Mouse (Mus musculus) MEL (cell line): ENCODE results near the gene Kdm1a. TPM values are rescaled to one million over a fixed set of nuclear protein-coding genes. Genes with fewer than 3 reads are reported as not detected.

Experiments used
- DNase-seq: peaks from one replicate; pipeline ENCODE4 v3.0.0; 2011; ENCODE audit warnings: low read depth, low spot score
- H3K27ac ChIP-seq: 2 replicates; pipeline ENCODE4 v1.5.1; 2012; ENCODE audit warnings: low read depth, mild to moderate bottlenecking, control low read depth, low read length, moderate library complexity; ENCODE audit not compliant: control insufficient read depth
- H3K27me3 ChIP-seq, 2 experiments: fragments of 150-350 bp in 1 of 2; sonication (generic) in 1 of 2; 2 replicates each; pipeline ENCODE4 v1.6.1; 2012; ENCODE audit warnings: low read length in 2 of 2, mild to moderate bottlenecking in 2 of 2, improper control_type of control experiment in 1 of 2, moderate library complexity in 1 of 2; ENCODE audit not compliant: insufficient read depth in 2 of 2, control insufficient read depth in 1 of 2
- H3K36me3 ChIP-seq, 2 experiments: 2 replicates each; pipeline ENCODE4 v1.6.1; 2012 to 2014; ENCODE audit warnings: low read length in 2 of 2, improper control_type of control experiment in 1 of 2, inconsistent platforms in 1 of 2, mild to moderate bottlenecking in 1 of 2; ENCODE audit not compliant: insufficient read depth in 2 of 2, control insufficient read depth in 1 of 2
- H3K4me1 ChIP-seq, 2 experiments: fragments of 150-350 bp in 1 of 2; sonication (generic) in 1 of 2; 2 replicates each; pipeline ENCODE4 v1.6.1; 2012; ENCODE audit warnings: low read length in 2 of 2, improper control_type of control experiment in 1 of 2, mild to moderate bottlenecking in 1 of 2; ENCODE audit not compliant: insufficient read depth in 2 of 2, control insufficient read depth in 1 of 2
- H3K4me3 ChIP-seq, 2 experiments: fragments of 150-350 bp in 1 of 2; sonication (generic) in 1 of 2; 2 replicates each; pipeline ENCODE4 v1.5.1; 2012; ENCODE audit warnings: low read depth in 2 of 2, low read length in 2 of 2, mild to moderate bottlenecking in 2 of 2, moderate library complexity in 2 of 2, control low read depth in 1 of 2, improper control_type of control experiment in 1 of 2; ENCODE audit not compliant: control insufficient read depth in 1 of 2, insufficient read depth in 1 of 2
- H3K79me2 ChIP-seq: 2 replicates; pipeline ENCODE4 v1.6.1; 2012; ENCODE audit warnings: mild to moderate bottlenecking, low read length, moderate library complexity; ENCODE audit not compliant: control insufficient read depth, poor library complexity, insufficient read depth
- H3K9ac ChIP-seq: 2 replicates; pipeline ENCODE4 v1.6.1; 2012; ENCODE audit warnings: low read depth, mild to moderate bottlenecking, control low read depth, low read length, moderate library complexity; ENCODE audit not compliant: control insufficient read depth, poor library complexity, severe bottlenecking
- H3K9me3 ChIP-seq: fragments of 150-350 bp; sonication (generic); replicated peaks from 2 replicates; pipeline ENCODE4 v1.6.1; 2012; ENCODE audit warnings: mild to moderate bottlenecking, low read length, improper control_type of control experiment, moderate library complexity; ENCODE audit not compliant: insufficient read depth
- CTCF ChIP-seq, 3 experiments: IDR thresholded peaks in 2 of 3; conservative IDR thresholded peaks in 1 of 3; 2 replicates each; pipeline ENCODE4 v1.5.1; 2011 to 2012; ENCODE audit warnings: low read length in 3 of 3, low read depth in 2 of 3, mild to moderate bottlenecking in 2 of 3, improper control_type of control experiment in 1 of 3, inconsistent platforms in 1 of 3, mixed read lengths in 1 of 3, moderate library complexity in 1 of 3; ENCODE audit not compliant: control insufficient read depth in 1 of 3, insufficient read depth in 1 of 3, poor library complexity in 1 of 3, severe bottlenecking in 1 of 3
- ELF1 ChIP-seq: IDR thresholded peaks from 2 replicates; pipeline ENCODE4 v1.6.1; 2014; ENCODE audit warnings: low read depth, mild to moderate bottlenecking, inconsistent platforms, low read length, improper control_type of control experiment, moderate library complexity
- EP300 ChIP-seq, 2 experiments: IDR thresholded peaks; 2 replicates each; pipeline ENCODE4 v1.6.1; 2011; ENCODE audit warnings: improper control_type of control experiment in 2 of 2, low read length in 2 of 2, low read depth in 1 of 2, mild to moderate bottlenecking in 1 of 2
- ETS1 ChIP-seq: IDR thresholded peaks from 2 replicates; pipeline ENCODE4 v1.6.1; 2012; ENCODE audit warnings: low read depth, mild to moderate bottlenecking, inconsistent platforms, low read length, improper control_type of control experiment, moderate library complexity
- GABPA ChIP-seq: IDR thresholded peaks from 2 replicates; pipeline ENCODE4 v1.6.1; 2012; ENCODE audit warnings: low read depth, mild to moderate bottlenecking, inconsistent platforms, low read length, improper control_type of control experiment, moderate library complexity
- HCFC1 ChIP-seq: IDR thresholded peaks from 2 replicates; pipeline ENCODE4 v1.6.1; 2012; ENCODE audit warnings: low read depth, mild to moderate bottlenecking, inconsistent platforms, low read length, improper control_type of control experiment, moderate library complexity
- JUND ChIP-seq: IDR thresholded peaks from 2 replicates; pipeline ENCODE4 v1.6.1; 2011; ENCODE audit warnings: low read depth, mild to moderate bottlenecking, improper control_type of control experiment, low read length
- MAFK ChIP-seq: IDR thresholded peaks from 2 replicates; pipeline ENCODE4 v1.6.1; 2011; ENCODE audit warnings: low read depth, mild to moderate bottlenecking, low read length, improper control_type of control experiment, borderline replicate concordance
- MXI1 ChIP-seq: IDR thresholded peaks from 2 replicates; pipeline ENCODE4 v1.6.1; 2011; ENCODE audit warnings: mild to moderate bottlenecking, low read depth, low read length, improper control_type of control experiment
- NELFE ChIP-seq: IDR thresholded peaks from 2 replicates; pipeline ENCODE4 v1.6.1; 2011; ENCODE audit warnings: low read depth, low read length, improper control_type of control experiment
- POLR2A ChIP-seq, 2 experiments: IDR thresholded peaks; 2 replicates each; pipeline ENCODE4 v1.6.1; 2011 to 2012; ENCODE audit warnings: low read length in 2 of 2, mild to moderate bottlenecking in 2 of 2, control low read depth in 1 of 2, improper control_type of control experiment in 1 of 2, low read depth in 1 of 2, moderate library complexity in 1 of 2; ENCODE audit not compliant: control insufficient read depth in 1 of 2, insufficient read depth in 1 of 2, poor library complexity in 1 of 2
- POLR2AphosphoS5 ChIP-seq: IDR thresholded peaks from 2 replicates; pipeline ENCODE4 v1.6.1; 2012; ENCODE audit warnings: low read depth, borderline replicate concordance, mild to moderate bottlenecking, inconsistent platforms, low read length, moderate library complexity, mixed read lengths
- RCOR1 ChIP-seq: IDR thresholded peaks from 2 replicates; pipeline ENCODE4 v1.6.1; 2012; ENCODE audit warnings: low read depth, mild to moderate bottlenecking, inconsistent platforms, low read length, improper control_type of control experiment
- TCF12 ChIP-seq: IDR thresholded peaks from 2 replicates; pipeline ENCODE4 v1.6.1; 2014; ENCODE audit warnings: low read depth, mild to moderate bottlenecking, inconsistent platforms, low read length, improper control_type of control experiment, moderate library complexity
- ZMIZ1 ChIP-seq: IDR thresholded peaks from 2 replicates; pipeline ENCODE4 v1.6.1; 2012; ENCODE audit warnings: low read depth, mild to moderate bottlenecking, inconsistent platforms, low read length, improper control_type of control experiment, moderate library complexity
- ZNF384 ChIP-seq: IDR thresholded peaks from 2 replicates; pipeline ENCODE4 v1.6.1; 2012; ENCODE audit warnings: low read depth, mild to moderate bottlenecking, inconsistent platforms, low read length, improper control_type of control experiment
- polyA plus RNA-seq, 2 experiments: library from polyadenylated mRNA; stranded (reverse) in 1 of 2; unstranded in 1 of 2; fragments of >175 nt in 1 of 2; fragments of >200 nt in 1 of 2; gene quantifications; 2 replicates each; pipeline versions ENCODE4 v1.2.1 to v1.2.4; 2012; ENCODE audit warnings: low replicate concordance in 2 of 2, low read depth in 1 of 2; ENCODE audit not compliant: insufficient read length in 2 of 2, insufficient read depth in 1 of 2, missing spikeins in 1 of 2
- total RNA-seq: library from RNA; depleted of rRNA; stranded (reverse); fragments of 300-350 nt; gene quantifications from 2 replicates; pipeline ENCODE4 v1.2.3, GENCODE M21; 2012; rRNA removed

Gene Kdm1a
- total and polyA plus RNA-seq, 3 experiments: 60.7 to 90.1 TPM; not detected in 1

DNA sequence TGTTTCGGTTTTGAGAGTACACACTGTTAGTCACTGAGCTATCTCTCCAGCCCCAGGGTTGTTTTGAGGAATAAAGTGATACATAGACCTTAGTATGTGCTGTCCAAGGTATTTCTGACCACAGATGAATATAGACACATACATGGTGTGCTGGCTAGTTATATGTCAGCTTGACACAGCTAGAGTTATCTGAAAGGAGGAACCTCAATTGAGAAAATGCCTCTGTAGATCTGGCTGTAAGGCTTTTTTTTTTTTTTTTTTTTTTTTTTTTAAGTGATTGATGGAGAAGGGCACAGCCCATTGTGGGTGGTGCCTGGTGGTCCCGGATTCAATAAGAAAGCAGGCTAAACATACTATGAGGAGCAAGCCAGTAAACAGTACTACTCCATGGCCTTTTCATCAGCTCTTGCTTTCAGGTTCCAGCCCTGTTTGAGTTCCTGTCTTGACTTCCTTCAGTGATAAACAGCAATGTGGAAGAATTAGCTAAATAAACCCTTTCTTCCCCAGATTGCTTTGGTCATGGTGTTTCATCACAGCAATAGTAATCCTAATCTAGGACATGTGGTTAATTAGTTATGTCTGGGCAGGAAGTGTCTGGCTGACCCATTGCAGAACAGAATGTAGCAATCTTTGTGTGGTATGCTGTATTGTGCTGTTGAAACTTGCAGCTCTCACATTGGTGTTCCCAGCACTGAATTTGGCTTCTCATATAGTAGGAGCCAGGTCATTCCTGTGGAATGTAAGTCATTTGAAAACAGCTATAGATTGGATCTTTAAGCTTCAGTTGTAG is 96.9 kb downstream of the Kdm1a start:
- peak overlapping the region; percentile 7 for H3K27ac ChIP-seq
- H3K9me3 ChIP-seq: no peaks in the 10 kb centered on the region
- DNase-seq: peak; percentile 55
- H3K36me3 ChIP-seq: peaks cover 0 to 20% of the 10 kb centered on the region in 2 experiments; a peak in 2 of 4 replicates
- no peak overlapping the region for H3K9ac ChIP-seq
- H3K4me3 ChIP-seq: peak overlapping the region; percentile 10 to 62; a peak in 3 of 4 replicates
- peaks cover 7 to 12% of the 10 kb centered on the region in 2 experiments for H3K4me1 ChIP-seq
- no peaks in the 10 kb centered on the region for H3K27me3 ChIP-seq
- 0 out of 2 replicates have a peak, but pooled peaks cover 2% of the 10 kb centered on the region for H3K79me2 ChIP-seq
- TF ChIP-seq TCF12 (no peak), ETS1 (no peak), EP300 (IDR thresholded peaks at IDR 0.05; ENCODE audit: low read depth in 1 of 2, low read length in 2 of 2) (0 out of 4 replicates have a peak, but pooled peaks of 1 of the 2 experiments have one; percentile 13), RCOR1 (no peak), NELFE (no peak), MAFK (no peak), JUND (no peak), ELF1 (0 out of 2 replicates have a peak, but pooled peaks have one; percentile 34), MXI1 (no peak), POLR2AphosphoS5 (no peak), ZNF384 (peak; percentile 82), GABPA (no peak), POLR2A (IDR thresholded peaks at IDR 0.05; ENCODE audit: control insufficient read depth in 1 of 2, insufficient read depth in 1 of 2, low read depth in 1 of 2, low read length in 2 of 2, poor library complexity in 1 of 2) (no peak), ZMIZ1 (no peak), HCFC1 (0 out of 2 replicates have a peak, but pooled peaks have one; percentile 14), CTCF (IDR thresholded peaks at IDR 0.05 in 2 of 3, conservative IDR thresholded peaks at IDR 0.05 in 1 of 3; ENCODE audit: control insufficient read depth in 1 of 3, insufficient read depth in 1 of 3, low read depth in 2 of 3, low read length in 3 of 3, poor library complexity in 1 of 3, severe bottlenecking in 1 of 3) (no peak)

Other genes starting within 250 kb of the Kdm1a start
- gene Htr1d, start 179.2 kb downstream of the Kdm1a start, total RNA-seq: not detected in 2 replicates
- not detected for gene Htr1d, start 179.2 kb downstream of the Kdm1a start, polyA plus RNA-seq
- gene 6030445D17Rik, start 140.5 kb downstream of the Kdm1a start, total RNA-seq: 0.26 and 0.46 TPM in 2 replicates
- under 1 TPM in 1 of 2 experiments, not detected in 1; 0.77 TPM for gene 6030445D17Rik, start 140.5 kb downstream of the Kdm1a start, polyA plus RNA-seq
- gene Luzp1, start 133.0 kb downstream of the Kdm1a start, total RNA-seq: 7.3 and 7.5 TPM in 2 replicates
- gene Luzp1, start 133.0 kb downstream of the Kdm1a start, polyA plus RNA-seq: 10 to 100 TPM in 1 of 2 experiments, not detected in 1; 13.4 TPM
- gene Tex46, start 7.7 kb upstream of the Kdm1a start, total RNA-seq: not detected in 2 replicates
- not detected for gene Tex46, start 7.7 kb upstream of the Kdm1a start, polyA plus RNA-seq
- not detected in 2 replicates for gene Lactbl1, start 19.9 kb upstream of the Kdm1a start, total RNA-seq
- not detected for gene Lactbl1, start 19.9 kb upstream of the Kdm1a start, polyA plus RNA-seq
- 1.5 and 1.9 TPM in 2 replicates for gene Ephb2, start 233.3 kb upstream of the Kdm1a start, total RNA-seq
- gene Ephb2, start 233.3 kb upstream of the Kdm1a start, polyA plus RNA-seq: 1 to 10 TPM in 1 of 2 experiments, not detected in 1; 4.1 TPM